Mouse (Mus musculus): ENCODE results near the gene Soga1. TPM values are rescaled to one million over a fixed set of nuclear protein-coding genes. Genes with fewer than 3 reads are reported as not detected.

The Soga1 gene
- polyA plus RNA-seq (2014; fragmentation: Nextera tagmentation; extraction: Ambion mirVana): 12.0 and 13.1 TPM in 2 replicates

DNA sequence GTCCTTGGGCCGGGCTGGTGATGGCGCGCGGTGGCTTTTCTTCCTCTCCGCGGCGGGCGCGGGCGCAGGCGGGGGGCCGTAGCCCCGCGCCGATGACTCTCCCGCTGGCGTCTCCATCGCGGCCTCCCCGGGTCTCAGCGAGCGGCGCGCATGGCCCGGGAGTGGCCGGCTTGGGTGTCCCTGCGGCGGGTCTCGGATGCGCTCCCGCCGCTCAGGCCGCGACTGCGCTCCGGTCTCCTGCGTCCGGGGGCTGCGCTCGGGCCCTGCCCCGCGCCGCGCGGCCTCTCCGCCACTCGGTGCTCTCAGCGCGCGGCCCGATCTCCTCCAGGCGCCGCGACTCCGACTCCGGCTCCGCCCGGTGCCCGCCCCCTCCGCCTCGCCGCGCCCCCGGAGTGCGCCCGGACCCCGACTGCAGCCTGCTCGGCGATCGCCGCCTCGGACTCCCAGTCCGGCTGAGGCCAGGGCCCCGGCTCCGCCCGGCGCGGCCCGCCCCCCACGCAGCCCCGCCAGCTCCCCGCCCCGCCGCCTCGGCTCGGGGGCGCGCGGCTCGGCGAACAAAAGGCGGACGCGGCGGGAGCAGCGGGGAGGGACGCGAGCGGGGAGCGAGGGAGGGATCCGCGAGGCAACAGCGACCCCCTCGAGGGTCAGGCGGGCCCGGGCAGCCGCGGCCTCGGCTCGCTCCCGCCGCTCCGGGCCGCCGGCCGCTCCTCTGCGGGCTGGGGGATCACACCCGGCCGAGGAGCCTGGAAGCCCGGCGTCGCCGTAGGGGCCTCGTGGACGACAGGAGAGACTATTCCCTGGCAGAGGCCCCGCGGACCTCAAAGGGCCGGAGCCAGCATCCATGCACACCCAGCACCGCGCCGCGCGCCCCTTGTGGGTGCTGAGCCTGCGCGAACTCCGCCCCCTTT lies at the start of gene Soga1:
TSS of gene Soga1 (minus strand) at position 462 of the 908 bp plus-strand sequence.
- Histone ChIP-seq H3K27me3 (ENCODE audit: control insufficient read depth, insufficient read depth, low read length) (no peaks in the 10 kb centered on the region), H3K9ac (replicated peaks; ENCODE audit: low read length) (peak within 1 kb of the TSS; percentile 98), H3K36me3 (ENCODE audit: control insufficient read depth, insufficient read depth, low read length) (no peaks in the 10 kb centered on the region), H3K27ac (replicated peaks; ENCODE audit: low read depth, low read length) (peak within 1 kb of the TSS; percentile 99), H3K9me3 (ENCODE audit: control insufficient read depth, low read length) (no peaks in the 10 kb centered on the region), H3K4me2 (ENCODE audit: low read length) (peak within 1 kb of the TSS; percentile 100), H3K4me1 (ENCODE audit: control insufficient read depth, insufficient read depth, low read length) (peaks cover 47% of the 10 kb centered on the region), H3K4me3 (replicated peaks; ENCODE audit: low read depth, low read length) (peak within 1 kb of the TSS; percentile 96)
- DNase-seq (peak; percentile 94), ATAC-seq (ENCODE audit: low FRiP score, low TSS enrichment) (peak; percentile 88)
- WGBS: under 1% methylated on average over 134 of the region's 136 CpGs

DNA sequence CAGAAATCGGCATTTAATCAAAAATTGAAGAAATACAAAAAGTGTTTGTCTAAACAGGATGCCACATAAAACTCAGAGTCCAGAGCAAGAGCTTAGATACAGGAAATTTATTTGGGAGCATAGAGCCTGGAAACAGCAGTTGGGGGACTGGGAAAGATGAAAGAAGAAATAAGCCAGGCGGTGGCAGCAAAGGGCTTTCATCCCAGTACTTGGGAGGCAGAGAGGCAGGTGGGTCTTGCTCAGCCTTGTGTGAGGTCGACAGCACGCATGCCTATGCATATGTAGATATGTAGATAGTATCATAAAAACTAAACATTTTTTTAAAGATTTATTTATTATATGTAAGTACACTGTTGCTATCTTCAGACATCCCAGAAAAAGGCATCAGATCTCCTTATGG lies 49.0 kb upstream of the Soga1 start:
- H3K4me2 ChIP-seq (ENCODE audit: low read length): no peak overlapping the region
- H3K4me1 ChIP-seq (ENCODE audit: control insufficient read depth, insufficient read depth, low read length): no peaks in the 10 kb centered on the region
- H3K9me3 ChIP-seq (ENCODE audit: control insufficient read depth, low read length): no peaks in the 10 kb centered on the region
- no peak for ATAC-seq (ENCODE audit: low FRiP score, low TSS enrichment)
- H3K27me3 ChIP-seq (ENCODE audit: control insufficient read depth, insufficient read depth, low read length): no peaks in the 10 kb centered on the region
- no peak overlapping the region for H3K27ac ChIP-seq (replicated peaks; ENCODE audit: low read depth, low read length)
- no peak overlapping the region for H3K9ac ChIP-seq (replicated peaks; ENCODE audit: low read length)
- 66% methylated on average over 4 of the region's 4 CpGs for WGBS
- H3K36me3 ChIP-seq (ENCODE audit: control insufficient read depth, insufficient read depth, low read length): 0 out of 2 replicates have a peak, but pooled peaks cover 2% of the 10 kb centered on the region
- H3K4me3 ChIP-seq (replicated peaks; ENCODE audit: low read depth, low read length): no peak overlapping the region
- no peak for DNase-seq

DNA sequence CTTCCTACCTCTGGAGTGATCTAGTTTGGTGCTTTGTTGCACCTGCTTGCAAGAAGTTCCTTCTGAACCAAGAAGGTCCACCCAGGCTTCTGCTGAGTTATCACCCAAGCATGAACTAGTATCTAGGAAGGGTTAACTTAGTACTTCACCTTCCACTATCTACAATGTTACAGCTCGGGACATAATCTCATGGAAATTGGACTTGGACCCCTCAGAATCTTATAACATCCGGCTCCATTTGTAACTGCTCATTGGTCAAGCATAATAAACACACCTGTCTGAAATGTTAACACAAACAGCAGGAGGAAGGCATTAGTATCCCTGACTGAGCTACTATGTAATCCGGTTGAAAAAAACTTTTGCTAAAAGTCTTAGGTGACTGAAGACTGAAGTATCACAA lies 48.3 kb upstream of the Soga1 start:
- H3K27me3 ChIP-seq (ENCODE audit: control insufficient read depth, insufficient read depth, low read length): no peaks in the 10 kb centered on the region
- H3K4me1 ChIP-seq (ENCODE audit: control insufficient read depth, insufficient read depth, low read length): no peaks in the 10 kb centered on the region
- DNase-seq (no peak), ATAC-seq (ENCODE audit: low FRiP score, low TSS enrichment) (no peak)
- H3K9ac ChIP-seq (replicated peaks; ENCODE audit: low read length): no peak overlapping the region
- no peak overlapping the region for H3K27ac ChIP-seq (replicated peaks; ENCODE audit: low read depth, low read length)
- WGBS: 87% methylated on average over 3 of the region's 3 CpGs
- H3K36me3 ChIP-seq (ENCODE audit: control insufficient read depth, insufficient read depth, low read length): 0 out of 2 replicates have a peak, but pooled peaks cover 6% of the 10 kb centered on the region
- no peak overlapping the region for H3K4me2 ChIP-seq (ENCODE audit: low read length)
- H3K9me3 ChIP-seq (ENCODE audit: control insufficient read depth, low read length): no peaks in the 10 kb centered on the region
- no peak overlapping the region for H3K4me3 ChIP-seq (replicated peaks; ENCODE audit: low read depth, low read length)

DNA sequence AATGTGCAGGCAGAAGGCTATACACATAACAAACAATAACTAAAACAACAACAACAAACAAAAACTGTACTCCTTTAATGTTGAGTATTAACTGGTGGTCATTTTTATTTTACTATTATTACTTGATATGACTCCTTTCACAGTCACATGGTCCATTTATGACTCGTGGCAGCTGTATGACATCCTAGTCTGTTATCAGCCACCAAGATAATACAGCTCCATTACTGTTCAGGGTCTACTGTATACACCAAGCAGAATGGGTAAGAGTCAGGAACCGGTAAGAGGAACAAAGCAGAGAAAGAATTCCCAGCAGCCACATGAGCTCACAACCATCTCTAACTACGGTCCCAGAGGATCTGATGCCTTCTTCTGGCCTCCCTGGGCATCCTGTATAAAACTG lies 46.2 kb upstream of the Soga1 start:
- no peak overlapping the region for H3K27ac ChIP-seq (replicated peaks; ENCODE audit: low read depth, low read length)
- no peaks in the 10 kb centered on the region for H3K4me1 ChIP-seq (ENCODE audit: control insufficient read depth, insufficient read depth, low read length)
- no peak overlapping the region for H3K9ac ChIP-seq (replicated peaks; ENCODE audit: low read length)
- H3K4me3 ChIP-seq (replicated peaks; ENCODE audit: low read depth, low read length): no peak overlapping the region
- H3K9me3 ChIP-seq (ENCODE audit: control insufficient read depth, low read length): no peaks in the 10 kb centered on the region
- H3K36me3 ChIP-seq (ENCODE audit: control insufficient read depth, insufficient read depth, low read length): peaks cover 11% of the 10 kb centered on the region; the same call in 1 of the 2 replicates
- DNase-seq: no peak
- H3K27me3 ChIP-seq (ENCODE audit: control insufficient read depth, insufficient read depth, low read length): no peaks in the 10 kb centered on the region
- no peak for ATAC-seq (ENCODE audit: low FRiP score, low TSS enrichment)
- H3K4me2 ChIP-seq (ENCODE audit: low read length): no peak overlapping the region
- 93% methylated on average over 3 of the region's 3 CpGs for whole genome bisulfite sequencing

DNA sequence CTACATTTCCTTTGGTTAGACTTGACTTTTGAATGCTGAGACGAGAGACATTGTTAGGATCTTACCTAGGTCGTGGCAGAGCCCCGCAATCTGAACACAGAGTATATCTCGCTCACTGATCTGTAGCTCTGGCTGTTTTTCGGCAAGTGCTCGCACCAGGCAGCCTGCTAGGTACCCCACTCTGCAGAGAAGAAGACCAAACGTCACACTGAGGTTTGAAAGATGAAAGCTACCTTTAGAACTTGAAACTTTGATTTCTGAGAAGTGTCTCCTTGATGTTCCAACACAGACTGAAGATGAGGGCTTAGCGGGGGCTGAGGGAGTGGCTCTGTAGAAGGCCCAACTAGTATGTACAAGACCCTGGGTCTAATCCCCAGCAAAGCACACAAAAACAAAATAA lies 42.7 kb upstream of the Soga1 start:
- Histone ChIP-seq H3K9me3 (ENCODE audit: control insufficient read depth, low read length) (no peaks in the 10 kb centered on the region), H3K36me3 (ENCODE audit: control insufficient read depth, insufficient read depth, low read length) (peaks cover 19% of the 10 kb centered on the region), H3K4me2 (ENCODE audit: low read length) (no peak overlapping the region), H3K27ac (replicated peaks; ENCODE audit: low read depth, low read length) (no peak overlapping the region), H3K4me1 (ENCODE audit: control insufficient read depth, insufficient read depth, low read length) (no peaks in the 10 kb centered on the region), H3K9ac (replicated peaks; ENCODE audit: low read length) (no peak overlapping the region), H3K27me3 (ENCODE audit: control insufficient read depth, insufficient read depth, low read length) (no peaks in the 10 kb centered on the region), H3K4me3 (replicated peaks; ENCODE audit: low read depth, low read length) (no peak overlapping the region)
- ATAC-seq (ENCODE audit: low FRiP score, low TSS enrichment) (no peak), DNase-seq (no peak)
- WGBS: 90% methylated on average over 8 of the region's 8 CpGs

DNA sequence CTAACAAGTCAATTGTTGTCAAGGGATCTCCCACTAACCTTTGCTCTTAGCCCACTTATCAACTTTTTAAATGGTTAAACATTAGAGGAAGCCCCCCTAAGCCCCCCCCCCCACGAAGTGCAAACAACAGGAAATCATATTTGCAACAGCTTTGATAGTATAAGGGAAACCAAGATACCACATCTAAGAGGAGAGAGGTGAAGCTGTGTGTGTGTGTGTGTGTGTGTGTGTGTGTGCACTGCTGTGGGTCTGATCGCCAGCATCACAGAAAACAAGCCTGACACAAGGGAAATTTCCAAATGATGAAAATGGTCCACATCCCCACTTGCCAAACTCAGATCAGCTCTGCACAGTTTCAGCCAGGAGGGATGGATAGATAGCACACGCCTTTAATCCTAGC lies 40.0 kb upstream of the Soga1 start:
- no peak overlapping the region for H3K4me2 ChIP-seq (ENCODE audit: low read length)
- no peak for ATAC-seq (ENCODE audit: low FRiP score, low TSS enrichment)
- no peak overlapping the region for H3K27ac ChIP-seq (replicated peaks; ENCODE audit: low read depth, low read length)
- peaks cover 19% of the 10 kb centered on the region for H3K36me3 ChIP-seq (ENCODE audit: control insufficient read depth, insufficient read depth, low read length)
- no peak overlapping the region for H3K4me3 ChIP-seq (replicated peaks; ENCODE audit: low read depth, low read length)
- DNase-seq: no peak
- H3K9me3 ChIP-seq (ENCODE audit: control insufficient read depth, low read length): no peaks in the 10 kb centered on the region
- WGBS: 76% methylated on average over 3 of the region's 3 CpGs
- H3K4me1 ChIP-seq (ENCODE audit: control insufficient read depth, insufficient read depth, low read length): no peaks in the 10 kb centered on the region
- H3K27me3 ChIP-seq (ENCODE audit: control insufficient read depth, insufficient read depth, low read length): no peaks in the 10 kb centered on the region
- H3K9ac ChIP-seq (replicated peaks; ENCODE audit: low read length): no peak overlapping the region

DNA sequence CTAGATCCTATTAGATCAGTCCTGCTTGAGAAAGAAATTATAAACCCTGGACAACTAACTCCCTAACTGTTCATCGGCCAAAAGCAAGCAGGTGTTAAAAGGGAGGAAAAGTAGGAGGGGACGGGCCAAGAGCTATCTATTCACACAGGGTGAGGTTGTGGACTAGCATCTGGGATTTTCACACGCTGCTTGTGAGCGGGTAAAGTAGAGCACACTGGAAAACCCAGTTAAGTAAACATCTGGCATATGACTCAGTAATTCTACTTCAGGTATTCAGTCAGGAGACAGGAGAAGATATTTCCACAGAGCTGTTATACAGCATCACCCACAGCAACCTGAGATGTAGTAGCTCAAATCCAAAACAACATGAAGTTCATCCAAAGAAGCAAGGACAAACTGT lies 39.5 kb upstream of the Soga1 start:
- no peaks in the 10 kb centered on the region for H3K27me3 ChIP-seq (ENCODE audit: control insufficient read depth, insufficient read depth, low read length)
- H3K9ac ChIP-seq (replicated peaks; ENCODE audit: low read length): no peak overlapping the region
- H3K36me3 ChIP-seq (ENCODE audit: control insufficient read depth, insufficient read depth, low read length): peaks cover 24% of the 10 kb centered on the region
- H3K4me3 ChIP-seq (replicated peaks; ENCODE audit: low read depth, low read length): no peak overlapping the region
- 88% methylated on average over 4 of the region's 4 CpGs for WGBS
- H3K9me3 ChIP-seq (ENCODE audit: control insufficient read depth, low read length): no peaks in the 10 kb centered on the region
- H3K4me2 ChIP-seq (ENCODE audit: low read length): no peak overlapping the region
- DNase-seq (no peak), ATAC-seq (ENCODE audit: low FRiP score, low TSS enrichment) (no peak)
- H3K27ac ChIP-seq (replicated peaks; ENCODE audit: low read depth, low read length): no peak overlapping the region
- no peaks in the 10 kb centered on the region for H3K4me1 ChIP-seq (ENCODE audit: control insufficient read depth, insufficient read depth, low read length)

DNA sequence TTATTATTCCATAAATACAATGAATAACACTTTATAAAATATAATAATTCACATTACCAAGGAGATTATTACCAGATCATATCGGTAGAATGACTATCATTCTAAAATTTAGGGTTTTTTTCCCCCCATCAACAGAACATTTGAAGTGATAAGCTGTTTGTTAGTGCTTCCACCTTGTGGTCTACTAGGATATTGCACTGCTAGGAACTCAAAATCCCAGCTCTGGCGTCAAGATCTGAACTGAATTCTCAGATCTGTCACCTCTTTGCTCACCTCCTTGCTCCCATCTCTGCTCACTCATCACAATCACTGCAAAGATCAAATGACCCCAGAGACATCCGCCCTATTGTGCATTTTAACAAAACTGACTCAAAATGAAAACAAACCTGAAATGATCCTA lies 37.9 kb upstream of the Soga1 start:
- H3K4me3 ChIP-seq (replicated peaks; ENCODE audit: low read depth, low read length): no peak overlapping the region
- no peak overlapping the region for H3K4me2 ChIP-seq (ENCODE audit: low read length)
- 23% methylated on average over 3 of the region's 3 CpGs for WGBS

DNA sequence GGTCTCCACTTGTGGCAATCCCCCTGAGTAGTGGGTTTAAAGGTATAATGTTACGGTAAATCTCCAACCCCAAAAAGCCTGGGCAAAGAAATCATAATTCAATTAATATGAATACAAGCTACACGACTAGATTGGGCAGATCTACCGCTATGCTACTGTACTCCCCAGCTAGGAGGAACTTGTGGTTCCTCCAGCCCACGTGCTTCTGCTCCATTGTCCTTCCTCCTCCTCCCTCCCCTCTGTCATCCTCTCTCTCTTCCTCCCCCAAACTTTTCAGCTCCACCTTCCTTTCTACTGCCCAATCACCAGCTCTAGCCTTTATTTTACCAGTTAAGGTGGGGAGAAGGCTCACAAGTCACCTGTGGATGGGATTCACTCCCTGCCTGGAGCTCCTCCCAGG lies 29.2 kb upstream of the Soga1 start:
- Histone ChIP-seq H3K27me3 (ENCODE audit: control insufficient read depth, insufficient read depth, low read length) (no peaks in the 10 kb centered on the region), H3K27ac (replicated peaks; ENCODE audit: low read depth, low read length) (no peak overlapping the region), H3K4me1 (ENCODE audit: control insufficient read depth, insufficient read depth, low read length) (no peaks in the 10 kb centered on the region), H3K36me3 (ENCODE audit: control insufficient read depth, insufficient read depth, low read length) (peaks cover 20% of the 10 kb centered on the region; the same call in 1 of the 2 replicates), H3K9me3 (ENCODE audit: control insufficient read depth, low read length) (no peaks in the 10 kb centered on the region), H3K4me2 (ENCODE audit: low read length) (no peak overlapping the region), H3K9ac (replicated peaks; ENCODE audit: low read length) (no peak overlapping the region), H3K4me3 (replicated peaks; ENCODE audit: low read depth, low read length) (no peak overlapping the region)
- WGBS: 90% methylated on average over 4 of the region's 4 CpGs
- DNase-seq: no peak
- ATAC-seq (ENCODE audit: low FRiP score, low TSS enrichment): no peak

More for the DNA sequence above, 37.9 kb upstream of the Soga1 start:
- Histone ChIP-seq H3K4me1 (ENCODE audit: control insufficient read depth, insufficient read depth, low read length) (no peaks in the 10 kb centered on the region), H3K9me3 (ENCODE audit: control insufficient read depth, low read length) (no peaks in the 10 kb centered on the region), H3K9ac (replicated peaks; ENCODE audit: low read length) (no peak overlapping the region), H3K27me3 (ENCODE audit: control insufficient read depth, insufficient read depth, low read length) (no peaks in the 10 kb centered on the region), H3K27ac (replicated peaks; ENCODE audit: low read depth, low read length) (no peak overlapping the region), H3K36me3 (ENCODE audit: control insufficient read depth, insufficient read depth, low read length) (peaks cover 27% of the 10 kb centered on the region)
- ATAC-seq (ENCODE audit: low FRiP score, low TSS enrichment) (no peak), DNase-seq (peak; percentile 77)
